Mouse (Mus musculus): ENCODE data around the gene Foxn3.

GRCm38 (mm10) chr12:99244673-99245072 is 318.7 kb downstream of the Foxn3 start:
- TF ChIP-seq CTCF (IDR thresholded peaks at IDR 0.05) (no peak), EP300 (IDR thresholded peaks at IDR 0.05) (no peak)
